Mouse (Mus musculus) thymus, postnatal 4 days (tissue): ENCODE data around the gene Olfr1352.
"Not testable (repeated sequence)": the region's sequence is repeated elsewhere in the genome, so short reads cannot be mapped to it uniquely, and the experiment has no call there.

Source experiments
- DNase-seq: peaks from one replicate; pipeline ENCODE4 v3.0.0; 2021

The Olfr1352 gene

GRCm38 (mm10) chr10:78980750-78981149 is at the start of gene Olfr1352:
Olfr1352 (plus strand) TSS chr10:78981050.
- DNase-seq: no peak

- DNase-seq: not testable (repeated sequence)
Observed at GRCm38 (mm10) chr10:78950336-78950735, 30.5 kb upstream of the Olfr1352 start, which contains the start of gene Olfr8. Olfr8 (plus strand) TSS chr10:78950636.

GRCm38 (mm10) chr10:78963009-78963408 is 17.8 kb upstream of the Olfr1352 start, which contains the start of gene Olfr1353:
Olfr1353 (plus strand) TSS chr10:78963309.
- not testable (repeated sequence) for DNase-seq

GRCm38 (mm10) chr10:79012172-79012571 is 31.3 kb downstream of the Olfr1352 start, which contains the start of gene Olfr1351:
Olfr1351 (plus strand) TSS chr10:79012472.
- DNase-seq: no peak

GRCm38 (mm10) chr10:79028441-79028840 is 47.6 kb downstream of the Olfr1352 start, which contains the start of gene Olfr57:
Olfr57 (plus strand) TSS chr10:79028741.
- no peak for DNase-seq
